Mouse (Mus musculus) retina, adult 2 months (tissue): ENCODE results near the gene Cyfip1.
"Not testable (repeated sequence)": the region's sequence is repeated elsewhere in the genome, so short reads cannot be mapped to it uniquely, and the experiment has no call there.

Experiments used
- DNase-seq: peaks from one replicate; pipeline ENCODE4 v3.0.0-alpha.2; 2012; ENCODE audit warnings: low read depth, low spot score

The Cyfip1 gene

GRCm38 (mm10) chr7:55865044-55865443 is 23.5 kb downstream of the Cyfip1 start:
- no peak for DNase-seq

GRCm38 (mm10) chr7:55865750-55866416 is 24.3 kb downstream of the Cyfip1 start:
- no peak for DNase-seq

DNA sequence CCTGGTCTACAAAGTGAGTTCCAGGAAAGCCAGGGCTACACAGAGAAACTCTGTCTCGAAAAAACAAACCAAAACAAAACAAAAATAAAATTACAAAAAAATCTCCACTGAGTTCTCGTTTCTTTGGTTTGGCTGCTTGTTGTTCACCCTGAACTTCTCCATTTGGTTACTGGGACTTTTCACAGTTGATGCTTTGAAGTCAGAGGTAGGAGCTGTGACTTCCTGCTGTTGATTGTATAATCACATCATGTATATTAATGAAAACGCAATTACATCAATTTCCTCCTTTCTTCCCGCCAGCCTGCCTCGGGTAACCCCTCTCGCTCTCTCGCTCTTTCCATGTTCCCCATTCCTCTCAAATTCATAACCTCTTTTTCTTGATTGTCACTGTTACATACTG is 26.7 kb downstream of the Cyfip1 start:
- DNase-seq = no peak

DNA sequence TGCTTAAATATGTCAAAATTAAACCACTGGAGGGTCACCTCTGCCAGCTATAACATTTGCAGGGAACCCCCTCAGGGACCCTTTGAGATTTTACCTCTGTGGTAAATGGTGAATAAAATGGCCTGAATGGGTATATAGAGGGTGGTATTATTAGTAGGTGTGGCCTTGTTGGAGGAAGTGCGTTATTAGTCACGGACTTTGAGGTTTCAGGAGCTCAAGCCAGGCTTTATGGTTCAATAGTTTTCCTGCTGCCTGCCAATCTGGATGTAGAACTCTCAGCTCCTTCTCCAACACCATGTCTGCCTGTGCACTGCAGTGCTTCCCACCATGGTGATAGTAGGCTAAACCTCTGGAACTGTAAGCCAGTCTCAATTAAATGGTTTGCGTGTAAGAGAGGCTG is 27.7 kb downstream of the Cyfip1 start:
- no peak for DNase-seq

DNA sequence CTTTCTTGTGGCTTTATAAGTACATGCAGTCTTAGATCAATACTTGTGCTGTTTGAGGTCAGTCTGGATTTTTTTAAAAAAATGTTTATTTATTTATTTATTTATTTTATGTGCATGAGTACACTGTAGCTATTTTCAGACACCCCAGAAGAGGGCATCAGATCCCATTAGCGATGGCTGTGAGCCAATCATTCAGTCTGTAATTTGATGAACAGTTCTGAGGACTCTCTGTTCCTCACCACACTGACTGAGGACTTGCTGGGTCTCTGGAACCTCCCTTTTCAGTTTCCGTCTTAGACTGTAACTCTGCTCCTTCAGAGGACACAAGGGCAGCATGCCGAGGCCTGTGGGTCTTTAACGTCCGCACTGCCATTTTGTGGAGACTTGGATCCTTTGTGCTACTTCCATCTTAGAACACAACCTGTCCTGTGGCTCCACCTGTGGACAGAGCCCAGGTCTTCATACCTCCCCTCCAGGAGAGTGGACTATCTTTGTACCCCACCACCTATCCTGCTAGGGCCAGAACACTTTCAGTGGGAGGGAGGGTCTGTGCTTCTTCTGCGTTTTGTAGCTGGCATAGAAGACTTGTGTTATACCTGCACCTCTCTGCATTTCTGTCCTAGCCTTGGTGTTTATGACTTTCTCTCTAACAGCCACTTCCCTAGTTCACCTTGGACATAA is 28.9 kb downstream of the Cyfip1 start:
- DNase-seq = no peak

DNA sequence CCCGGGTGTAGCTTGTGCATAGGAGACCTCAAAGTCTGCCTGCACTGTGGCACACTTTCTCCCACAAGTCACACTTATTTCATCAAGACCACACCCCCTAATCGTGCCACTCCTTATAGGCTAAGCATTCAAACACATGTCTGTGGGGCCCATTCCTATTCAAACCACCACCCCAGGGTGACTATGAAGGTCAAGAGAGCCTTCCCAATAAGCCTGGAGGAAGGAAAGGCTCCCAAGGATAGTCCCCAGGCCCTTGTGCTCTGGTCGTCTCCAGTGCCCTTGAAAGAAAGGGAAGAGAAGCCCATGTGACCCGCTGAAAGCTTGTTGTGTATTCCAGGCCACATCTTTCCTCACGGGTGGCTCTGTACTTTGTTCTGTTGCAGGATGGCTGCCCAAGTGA is 29.9 kb downstream of the Cyfip1 start:
- no peak for DNase-seq

DNA sequence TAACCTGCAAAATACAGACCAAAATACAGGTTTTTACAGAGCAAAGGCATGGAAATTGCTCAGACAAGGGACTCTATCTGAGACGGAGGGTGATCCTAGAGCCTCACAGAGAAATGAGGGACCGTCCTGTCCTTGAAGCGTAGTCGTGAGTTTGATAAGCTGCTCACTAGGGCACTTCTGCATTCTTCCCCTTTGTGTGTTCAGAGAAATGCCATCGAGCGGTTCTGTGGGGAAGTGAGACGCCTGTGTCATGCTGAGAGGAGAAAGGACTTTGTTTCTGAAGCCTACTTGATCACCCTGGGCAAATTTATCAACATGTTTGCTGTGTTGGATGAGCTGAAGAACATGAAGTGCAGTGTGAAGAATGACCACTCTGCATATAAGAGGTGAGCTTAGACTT is 33.2 kb downstream of the Cyfip1 start:
- no peak for DNase-seq

DNA sequence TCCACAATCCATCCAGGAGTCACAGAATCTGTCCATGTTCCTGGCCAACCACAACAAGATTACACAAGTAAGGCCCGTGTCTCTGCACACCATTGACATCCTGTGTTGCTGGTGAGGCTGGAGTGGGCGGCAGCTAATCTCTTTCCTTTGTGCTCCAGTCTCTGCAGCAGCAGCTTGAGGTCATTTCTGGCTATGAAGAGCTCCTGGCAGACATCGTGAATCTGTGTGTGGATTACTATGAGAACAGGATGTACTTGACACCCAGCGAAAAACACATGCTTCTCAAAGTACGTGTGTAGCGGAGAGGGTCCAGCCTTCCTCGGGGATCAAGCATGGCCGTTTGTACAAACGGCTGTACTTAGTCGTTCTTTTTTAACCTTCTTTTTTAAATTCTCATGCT is 36.2 kb downstream of the Cyfip1 start:
- DNase-seq = no peak

DNA sequence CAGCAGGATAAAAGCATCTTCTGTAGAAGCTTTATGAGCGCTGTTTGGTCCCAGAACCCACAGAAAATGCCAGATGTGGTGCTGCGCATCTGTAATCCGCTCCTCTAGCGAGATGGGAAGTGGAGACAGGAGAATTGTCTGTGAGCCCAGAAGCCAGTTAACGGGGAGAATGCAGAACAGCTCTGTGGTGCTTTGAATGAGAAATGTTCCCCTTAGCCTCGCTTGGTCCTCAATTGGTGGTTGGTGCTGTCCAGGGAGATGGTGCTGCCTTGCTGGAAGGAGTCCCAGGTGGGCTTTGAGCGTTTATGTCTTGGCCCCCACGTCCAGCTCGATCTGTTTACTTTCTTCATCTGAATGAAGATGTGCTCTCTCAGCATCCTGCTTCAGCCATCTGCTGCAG is 39.3 kb downstream of the Cyfip1 start:
- DNase-seq = no peak

GRCm38 (mm10) chr7:55888603-55889002 is 47.1 kb downstream of the Cyfip1 start:
- no peak for DNase-seq

DNA sequence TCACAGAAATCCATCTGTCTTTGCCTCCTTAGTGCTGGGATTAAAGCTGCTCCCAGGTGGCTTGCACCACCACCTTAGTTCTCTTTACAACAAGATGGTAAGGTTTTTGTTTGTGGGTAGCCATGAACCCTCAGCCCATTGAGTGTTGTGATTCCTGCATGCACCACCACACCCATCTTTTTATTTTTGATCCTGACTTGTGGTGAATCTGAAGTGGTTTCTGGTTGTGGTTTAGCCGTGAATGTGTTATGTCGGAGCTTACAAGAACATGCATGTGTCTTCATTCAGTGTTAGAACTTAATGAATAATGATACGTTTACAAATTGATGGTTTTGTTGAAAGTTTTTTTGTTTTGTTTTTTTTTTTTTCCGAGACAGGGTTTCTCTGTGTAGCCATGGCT is 48.5 kb downstream of the Cyfip1 start:
- DNase-seq = no peak

DNA sequence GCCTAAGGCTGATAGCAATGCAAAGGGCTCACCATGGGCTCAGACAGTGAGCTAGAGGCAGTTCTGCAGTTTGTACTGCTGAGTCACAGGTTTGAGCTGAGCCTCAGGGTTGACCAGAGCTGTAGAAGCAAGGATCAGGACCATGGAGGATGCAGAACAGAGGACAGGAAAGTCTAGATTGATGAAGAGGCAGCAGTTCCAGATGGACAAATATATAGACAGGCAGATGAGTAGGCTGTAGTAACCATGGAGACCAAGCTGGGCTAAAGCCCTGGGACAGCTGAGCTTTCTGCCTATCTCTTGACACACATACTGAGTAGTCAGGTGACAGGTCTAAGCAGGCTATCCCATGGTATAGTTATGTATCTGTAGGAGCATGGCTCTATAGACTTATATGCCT is 49.2 kb downstream of the Cyfip1 start:
- no peak for DNase-seq

- DNase-seq = no peak
These were observed 50.3 kb downstream of the Cyfip1 start for GRCm38 (mm10) chr7:55891797-55892196.

DNA sequence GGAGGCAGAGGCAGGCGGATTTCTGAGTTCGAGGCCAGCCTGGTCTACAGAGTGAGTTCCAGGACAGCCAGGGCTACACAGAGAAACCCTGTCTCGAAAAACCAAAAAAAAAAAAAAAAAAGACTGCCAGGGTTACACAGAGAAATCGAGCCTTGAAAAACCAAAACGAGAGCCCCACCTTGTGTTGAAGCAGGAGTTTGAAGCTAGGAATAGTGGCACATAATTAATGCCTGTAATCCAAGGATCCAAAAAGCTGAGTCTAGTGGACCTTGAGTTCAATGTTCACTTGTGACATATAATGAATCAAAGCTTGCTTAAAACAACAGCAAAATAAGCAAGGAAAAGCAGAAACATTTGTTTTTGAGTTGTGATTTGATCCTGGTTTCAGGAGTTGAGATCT is 62.2 kb downstream of the Cyfip1 start:
- no peak for DNase-seq

DNA sequence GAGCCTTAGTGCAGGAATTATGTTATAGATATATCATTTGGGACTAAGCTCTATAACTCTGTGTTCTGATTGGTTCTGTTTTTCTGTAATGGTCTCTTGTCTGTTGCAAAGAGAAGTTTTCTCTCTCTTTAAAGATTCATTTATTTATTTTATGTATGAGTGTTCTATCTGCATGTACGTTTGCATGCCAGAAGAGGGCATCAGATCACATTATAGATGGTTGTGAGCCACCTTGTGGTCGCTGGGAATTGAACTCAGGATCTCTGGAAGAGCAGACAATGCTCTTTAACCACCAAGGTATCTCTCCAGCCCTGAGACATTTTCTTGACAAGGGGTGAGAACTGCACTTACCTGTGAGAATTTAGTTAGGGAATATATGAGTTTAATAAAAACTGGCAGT is 63.9 kb downstream of the Cyfip1 start:
- no peak for DNase-seq

DNA sequence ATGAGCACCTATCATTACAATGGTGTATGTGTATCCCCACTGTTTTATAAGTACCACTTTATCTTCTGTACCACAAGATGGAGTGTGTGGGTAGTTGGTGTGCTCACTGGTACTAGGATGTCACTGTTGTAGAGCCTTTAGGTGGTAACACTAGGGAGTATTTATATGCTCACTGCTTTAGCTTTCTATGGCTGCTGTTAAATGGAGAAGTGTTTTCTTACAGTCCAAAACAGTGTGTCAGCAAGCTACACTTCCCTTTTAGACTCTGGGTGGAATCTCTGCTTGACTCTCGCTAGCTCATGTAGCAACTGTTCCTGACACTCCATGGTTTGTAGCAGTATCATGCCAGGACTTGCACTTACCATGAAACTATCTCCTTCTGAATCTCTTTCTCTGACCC is 68.0 kb downstream of the Cyfip1 start:
- no peak for DNase-seq

DNA sequence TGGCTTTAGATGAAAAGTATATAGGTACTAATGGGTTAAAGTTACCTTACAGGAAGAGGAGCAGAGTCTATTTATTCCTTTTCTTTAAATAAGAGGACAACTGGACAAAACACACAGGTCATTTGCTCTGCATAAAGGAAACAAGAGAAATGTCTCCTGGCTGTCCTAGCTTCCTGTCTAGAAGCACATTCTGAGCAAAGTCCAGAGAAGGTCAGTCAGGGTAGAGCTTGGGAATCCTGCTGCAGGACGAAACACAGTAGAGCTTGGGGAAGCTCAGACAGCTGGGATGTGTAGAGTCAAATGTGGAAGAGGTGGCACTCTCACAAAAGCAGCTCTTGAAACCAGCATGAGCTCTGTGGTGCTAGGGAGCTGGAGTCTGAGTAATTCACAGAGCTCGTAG is 68.8 kb downstream of the Cyfip1 start:
- DNase-seq = no peak

- DNase-seq = no peak
These were observed 69.8 kb downstream of the Cyfip1 start for GRCm38 (mm10) chr7:55911371-55911770.

DNA sequence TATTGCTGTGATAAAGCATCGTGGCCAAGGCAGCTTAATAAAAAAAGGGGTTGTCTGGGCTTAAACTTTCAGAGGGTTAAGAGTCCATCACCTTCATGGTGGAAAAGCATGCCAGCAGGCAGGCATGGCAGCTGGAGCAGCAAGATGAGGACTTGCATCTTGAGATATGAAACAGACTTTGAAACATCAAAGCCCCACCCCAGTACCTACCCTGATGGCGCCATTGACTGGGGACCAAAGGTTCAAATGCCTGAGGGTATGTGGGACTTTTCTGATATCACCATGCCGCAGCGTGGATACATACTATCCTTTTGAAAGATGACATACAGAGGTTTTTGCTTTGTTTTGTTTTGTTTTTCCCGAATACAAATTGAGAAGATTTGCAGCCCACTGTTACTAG is 70.6 kb downstream of the Cyfip1 start:
- DNase-seq = no peak

- DNase-seq = not testable (repeated sequence)
These were observed 76.8 kb downstream of the Cyfip1 start for GRCm38 (mm10) chr7:55918365-55918764.

- DNase-seq = no peak
These were observed 85.7 kb downstream of the Cyfip1 start for GRCm38 (mm10) chr7:55927262-55927661.

- no peak for DNase-seq
These were observed 87.1 kb downstream of the Cyfip1 start for GRCm38 (mm10) chr7:55928649-55929048.

- no peak for DNase-seq
These were observed 93.5 kb downstream of the Cyfip1 start for GRCm38 (mm10) chr7:55935025-55935424.

DNA sequence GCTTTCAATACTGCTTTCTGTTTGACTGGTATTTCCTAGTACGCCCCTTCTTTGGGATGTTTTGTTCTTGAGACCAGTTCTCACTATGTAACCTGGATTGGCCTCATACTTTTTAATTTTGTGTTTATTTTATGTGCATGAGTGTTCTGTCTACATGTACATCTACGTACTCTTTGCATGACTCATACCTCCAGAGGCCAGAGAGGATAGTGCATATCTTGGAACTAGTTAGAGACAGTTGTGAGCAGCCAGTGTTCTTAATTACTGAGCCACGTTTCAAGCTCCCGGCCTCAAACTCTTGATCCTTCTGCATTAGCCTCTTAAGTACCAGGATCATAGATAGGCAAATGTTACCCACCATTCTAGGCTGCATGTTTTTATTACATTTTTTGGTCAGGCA is 96.8 kb downstream of the Cyfip1 start:
- no peak for DNase-seq
